Mouse (Mus musculus) adrenal gland (tissue): ENCODE results near the gene Elmo1.
"Not testable (repeated sequence)": the region's sequence is repeated elsewhere in the genome, so short reads cannot be mapped to it uniquely, and the experiment has no call there.

Source experiments
- intact Hi-C: fragments of 180-260 bp; cut with DNase I; formaldehyde crosslinking; loops from one replicate; pipeline ENCODE4 v1.15.1; 2025

Elmo1 gene

DNA sequence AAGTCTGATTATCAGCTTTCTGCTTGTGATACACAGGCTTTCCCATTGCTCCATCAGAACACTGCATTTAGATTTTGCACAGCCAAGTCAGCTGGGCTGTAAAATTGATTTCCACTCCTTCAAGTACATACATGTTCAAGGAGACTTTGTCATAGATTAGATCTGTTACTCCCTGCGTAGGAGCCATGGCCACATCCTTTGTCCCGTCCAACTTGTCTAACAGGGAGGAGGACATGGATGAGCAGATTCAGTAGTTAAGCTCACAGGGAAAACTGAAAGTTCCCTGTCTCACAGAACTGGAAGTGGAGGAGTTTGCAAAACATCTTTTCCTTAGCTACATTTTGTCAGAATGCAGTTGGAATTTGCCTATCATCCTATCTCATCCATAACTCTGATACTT lies 484.8 kb downstream of the Elmo1 start:
- intact Hi-C loops = no loop called here

DNA sequence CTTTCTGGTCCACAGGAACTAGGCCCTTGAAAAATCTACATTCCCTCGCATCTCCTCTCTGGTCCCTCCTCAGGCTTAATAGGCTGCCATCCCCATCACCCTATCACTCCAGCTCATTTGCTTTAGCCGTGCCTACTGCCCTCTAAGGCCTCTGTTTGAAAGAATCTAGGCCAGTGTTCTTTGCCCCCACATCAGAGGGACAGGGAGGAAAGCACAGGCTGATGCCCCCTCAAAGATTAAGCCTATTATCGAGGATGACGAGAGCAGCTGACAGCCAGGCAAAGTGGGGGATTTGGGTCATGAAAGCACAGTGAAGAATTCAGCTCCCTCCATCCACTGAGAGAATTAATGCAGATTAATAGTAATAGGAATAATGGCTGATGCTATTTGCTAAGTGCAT lies 495.5 kb downstream of the Elmo1 start:
- intact Hi-C loops = no loop called here

DNA sequence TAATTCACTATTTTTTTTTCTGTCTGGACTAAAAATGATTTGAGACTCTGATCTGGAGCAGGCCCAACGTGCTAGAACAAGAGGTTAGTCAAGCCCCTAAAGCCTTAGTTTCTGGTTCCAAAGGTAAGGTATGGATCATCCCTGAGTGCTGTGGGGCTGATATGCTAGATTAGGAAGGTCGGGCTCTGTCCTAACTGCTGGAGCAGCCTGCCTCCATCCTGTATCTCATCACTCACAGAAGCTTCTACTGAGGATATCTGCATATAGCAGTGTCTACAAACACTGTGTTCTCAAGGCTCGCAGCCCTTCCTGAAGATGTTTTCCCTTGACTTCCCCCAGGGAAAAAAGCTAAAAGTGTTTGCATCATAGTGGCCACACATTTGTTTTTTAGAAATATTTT lies 496.1 kb downstream of the Elmo1 start:
- intact Hi-C loops = no loop called here

DNA sequence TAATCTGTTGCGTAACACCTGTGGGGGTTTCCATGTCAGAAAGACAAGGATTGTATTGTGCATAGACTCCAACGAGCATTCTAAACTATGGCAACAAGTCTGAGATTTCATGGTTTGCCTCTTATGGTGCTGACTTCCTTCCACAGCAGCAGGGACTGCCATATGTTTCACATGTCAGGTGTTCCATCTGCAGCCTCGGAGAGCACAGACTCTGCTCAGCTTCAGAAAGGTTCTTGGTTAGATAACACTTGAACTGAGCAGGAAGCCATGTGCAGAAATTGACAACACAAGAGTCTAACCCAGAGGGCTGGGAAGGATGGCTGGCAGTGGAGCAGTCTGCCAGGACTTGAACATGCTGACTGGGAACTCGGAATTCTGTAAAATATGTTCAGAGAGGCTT lies 500.6 kb downstream of the Elmo1 start:
- intact Hi-C loops = loop anchor here (10.0 kb wide), 1 partner anchor 286 kb away; no protein-coding TSS in a partner anchor

DNA sequence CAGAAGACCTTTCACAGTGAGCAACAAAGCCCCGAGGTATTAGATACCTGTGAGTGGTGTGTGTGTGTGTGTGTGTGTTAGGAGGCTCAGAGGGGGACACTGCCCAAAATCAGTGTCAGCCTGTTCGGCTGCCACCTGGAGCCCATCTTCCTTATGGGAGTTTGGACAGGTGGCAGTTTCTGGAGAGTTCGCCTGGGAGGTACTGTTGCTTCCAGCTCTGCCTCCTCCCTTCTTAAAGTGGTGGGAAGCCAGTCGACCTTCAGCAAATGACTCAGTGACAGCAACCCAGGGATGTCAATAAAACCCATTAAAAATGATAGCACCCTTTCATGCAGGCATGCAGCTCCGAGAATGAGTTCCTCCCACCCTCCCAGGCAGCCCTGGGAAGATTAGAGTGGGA lies 506.9 kb downstream of the Elmo1 start:
- intact Hi-C loops = loop anchor here (10.0 kb wide), 1 partner anchor 293 kb away; no protein-coding TSS in a partner anchor

DNA sequence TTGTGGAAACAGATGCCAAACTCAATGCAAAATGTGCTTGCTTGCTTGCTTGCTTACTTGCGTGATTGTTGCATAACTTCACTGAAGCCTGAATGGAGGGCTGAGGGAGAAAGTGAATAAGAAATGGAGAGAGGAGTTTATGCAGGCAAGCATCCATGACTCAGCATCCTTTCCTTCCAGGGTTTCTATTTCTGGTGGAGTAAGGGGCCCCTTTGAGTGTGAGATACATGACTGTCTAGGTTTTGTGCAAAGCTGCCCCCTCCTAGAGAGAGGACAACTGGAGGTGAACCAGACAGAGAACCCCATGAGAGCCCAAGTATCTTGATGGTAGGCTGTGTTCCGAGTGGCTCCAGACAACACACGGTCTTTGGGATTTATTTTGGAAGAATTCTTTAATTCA lies 508.2 kb downstream of the Elmo1 start:
- intact Hi-C loops = loop anchor here (10.0 kb wide), 1 partner anchor 294 kb away; no protein-coding TSS in a partner anchor

DNA sequence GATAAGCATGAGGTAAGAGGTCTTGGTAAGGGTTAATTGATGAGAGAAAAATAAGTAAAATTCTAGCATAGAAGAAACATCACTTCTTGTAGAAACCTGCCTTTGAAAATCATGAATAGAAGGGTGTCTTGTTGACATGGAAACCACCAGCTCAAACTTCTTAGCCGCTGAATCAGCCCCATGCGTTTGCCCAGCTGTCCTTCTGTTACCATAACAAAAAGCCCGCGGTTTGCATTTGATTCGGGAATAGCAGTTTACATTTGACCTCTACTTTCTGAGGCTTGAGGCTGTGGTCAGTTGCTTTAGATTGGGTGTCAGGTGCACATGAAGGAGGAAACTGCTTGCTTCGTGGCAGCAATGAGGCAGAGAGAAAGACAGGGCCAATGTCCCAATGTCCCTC lies 509.9 kb downstream of the Elmo1 start:
- intact Hi-C loops = no loop called here

DNA sequence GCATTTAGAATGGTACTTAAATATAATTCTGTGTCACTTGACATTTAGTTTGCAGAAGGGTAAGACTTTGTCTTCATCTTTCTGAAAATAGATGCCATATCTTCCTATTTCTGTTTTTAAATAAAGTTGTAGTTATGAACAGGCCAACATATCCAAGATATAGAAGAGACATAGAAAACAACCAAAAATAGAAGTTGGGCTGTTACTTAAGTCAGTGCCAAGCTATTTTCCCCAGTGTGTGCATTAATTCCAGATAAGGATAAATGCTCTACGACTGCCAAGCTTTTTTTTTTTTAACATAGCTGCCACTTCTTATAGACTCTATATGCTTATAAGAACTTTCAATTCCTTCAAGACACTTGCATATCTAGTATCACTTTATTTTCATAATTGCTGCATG lies 511.0 kb downstream of the Elmo1 start:
- intact Hi-C loops = no loop called here

DNA sequence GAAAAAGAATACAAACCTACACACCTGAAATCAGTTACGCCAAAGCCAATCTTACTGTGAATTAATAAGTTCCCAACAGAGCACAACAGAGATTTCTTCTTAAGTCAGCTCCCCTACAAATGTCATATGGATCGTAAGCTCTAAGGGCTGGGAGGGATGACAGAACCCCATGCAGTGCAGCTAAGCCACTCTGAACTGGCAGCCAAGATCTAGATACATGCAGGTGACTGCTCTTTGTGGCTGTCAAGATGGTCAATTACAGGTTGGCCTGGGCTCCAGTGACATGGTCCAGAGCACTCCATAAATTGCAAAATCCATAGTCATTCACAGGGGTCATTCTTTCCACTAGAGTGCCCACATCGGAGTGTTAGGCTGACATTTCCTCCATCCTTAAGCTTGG lies 516.5 kb downstream of the Elmo1 start:
- intact Hi-C loops = no loop called here

DNA sequence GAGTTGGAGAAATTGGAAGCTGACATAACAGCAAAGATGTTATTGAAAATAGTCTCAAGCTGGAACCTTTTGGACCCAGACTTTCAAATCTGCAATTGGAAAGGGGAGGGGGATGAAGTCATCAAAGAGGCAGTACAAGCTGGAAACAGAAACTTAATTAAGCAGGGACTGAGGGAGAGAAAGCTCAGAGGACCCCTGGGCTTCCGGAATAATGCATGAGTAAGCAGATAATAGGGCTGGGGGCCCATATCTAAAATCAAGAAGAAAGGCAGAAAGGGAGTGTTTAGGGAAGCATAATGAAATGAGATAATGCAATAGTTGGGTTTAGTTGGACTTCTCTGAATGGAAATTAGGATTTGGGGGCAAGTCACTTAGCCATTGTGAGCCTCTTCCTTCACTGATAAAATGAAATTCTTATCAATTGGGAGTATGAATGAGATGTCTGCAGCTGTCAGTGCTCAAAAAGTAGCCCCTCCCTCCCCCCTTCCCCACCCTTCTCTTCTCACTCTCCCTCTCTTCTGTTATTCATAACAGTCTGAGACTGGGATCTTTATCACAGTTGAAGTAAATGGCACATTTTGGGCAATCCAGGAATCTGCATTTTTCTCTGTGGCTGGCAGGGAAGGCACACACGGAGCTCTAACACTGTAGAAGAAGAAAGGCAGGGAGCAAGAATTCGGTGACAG lies 518.8 kb downstream of the Elmo1 start:
- intact Hi-C loops = no loop called here

DNA sequence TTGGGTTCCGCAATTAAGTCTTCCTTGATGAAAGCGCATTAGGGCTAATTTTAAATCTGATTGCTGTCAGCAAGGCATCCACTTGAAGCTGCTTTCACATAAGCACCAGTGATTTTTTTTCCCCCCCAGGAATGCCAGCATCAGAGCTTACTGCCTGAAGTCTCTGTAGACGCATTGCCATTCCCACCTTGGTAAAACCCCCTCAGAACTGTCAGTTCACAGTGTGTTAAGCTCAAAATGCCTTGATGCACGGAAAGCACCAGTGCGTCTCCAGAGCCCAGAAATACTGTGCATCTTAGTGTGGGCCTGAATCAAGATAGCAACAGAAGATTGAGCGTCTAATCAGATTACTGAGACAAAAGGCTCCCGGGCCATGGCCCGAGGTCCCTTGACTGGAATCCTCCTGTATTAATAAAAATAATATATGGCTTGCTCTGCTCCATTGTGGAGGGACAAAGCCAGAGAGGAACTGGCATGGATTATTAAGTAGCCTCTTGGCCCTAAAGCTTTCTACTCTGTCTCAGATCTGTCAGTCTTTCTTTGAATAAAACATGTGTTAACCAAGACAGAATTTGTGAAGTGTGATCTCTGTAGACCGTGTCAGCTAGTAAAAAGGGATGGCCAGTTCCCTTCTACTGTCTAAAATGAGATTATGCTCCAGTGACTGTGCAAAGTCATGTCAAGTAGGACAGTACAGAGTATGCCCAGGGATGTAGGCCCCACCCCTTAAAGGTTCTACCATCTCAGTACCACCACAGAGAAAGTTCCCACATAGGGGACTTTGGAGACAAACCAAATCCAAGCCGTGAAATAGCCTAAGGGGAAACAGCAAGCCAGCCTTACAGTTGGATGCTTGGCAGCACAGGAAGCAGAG lies 525.4 kb downstream of the Elmo1 start:
- intact Hi-C loops = no loop called here

DNA sequence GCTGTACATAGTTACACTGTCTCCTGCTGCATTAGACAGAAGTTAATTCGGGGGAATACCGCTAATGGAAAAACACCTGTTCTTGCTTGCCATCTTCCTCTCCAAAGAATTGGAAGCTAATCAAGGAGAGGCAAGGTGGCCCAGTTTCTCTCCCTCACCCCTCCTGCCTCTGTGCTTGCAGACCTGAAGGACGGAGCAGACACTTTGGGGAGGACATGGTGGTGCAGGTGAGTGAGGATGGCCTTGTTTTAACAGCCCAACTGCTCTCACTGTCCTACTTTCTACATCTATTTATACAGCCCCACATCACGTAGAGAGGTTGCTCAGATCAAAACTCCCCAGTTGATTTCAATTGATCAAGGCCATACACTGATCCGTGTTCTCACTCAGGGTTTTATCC lies 529.5 kb downstream of the Elmo1 start:
- intact Hi-C loops = no loop called here

DNA sequence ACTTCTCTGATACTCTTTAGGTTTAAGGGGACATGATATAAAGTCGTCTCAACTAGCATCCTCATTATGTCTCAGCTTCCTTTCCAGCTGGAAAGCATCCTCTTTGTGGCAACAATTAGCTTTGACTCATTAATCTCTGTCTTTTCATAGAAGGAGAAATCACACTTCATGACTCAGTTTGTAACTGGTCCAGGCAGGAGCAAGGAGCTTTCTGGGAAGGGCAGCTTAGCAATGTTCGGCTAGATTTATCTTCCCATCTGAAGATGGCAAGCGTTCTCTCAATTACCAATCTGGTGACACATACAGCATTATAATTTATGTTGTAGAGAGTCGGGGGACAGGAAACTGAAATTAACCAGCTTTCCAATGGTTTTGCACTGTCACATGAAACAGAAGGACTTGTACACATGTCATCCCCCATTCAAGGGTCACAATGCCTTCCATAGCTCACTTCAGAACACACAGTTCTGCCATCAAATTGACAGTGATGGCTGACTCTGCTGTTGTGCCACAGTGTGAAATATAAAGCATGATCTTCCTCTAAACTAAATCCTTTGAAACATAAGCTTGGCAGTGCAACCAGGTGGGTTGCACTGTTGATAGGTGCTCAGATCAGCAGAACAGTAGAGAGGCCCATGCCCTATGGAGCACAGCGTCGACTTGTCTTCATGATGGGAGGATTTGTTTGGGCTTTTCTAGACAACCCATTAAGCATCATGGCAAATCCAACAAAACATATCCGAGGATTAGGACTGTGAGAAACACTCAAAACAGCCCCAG lies 532.9 kb downstream of the Elmo1 start:
- intact Hi-C loops = no loop called here

DNA sequence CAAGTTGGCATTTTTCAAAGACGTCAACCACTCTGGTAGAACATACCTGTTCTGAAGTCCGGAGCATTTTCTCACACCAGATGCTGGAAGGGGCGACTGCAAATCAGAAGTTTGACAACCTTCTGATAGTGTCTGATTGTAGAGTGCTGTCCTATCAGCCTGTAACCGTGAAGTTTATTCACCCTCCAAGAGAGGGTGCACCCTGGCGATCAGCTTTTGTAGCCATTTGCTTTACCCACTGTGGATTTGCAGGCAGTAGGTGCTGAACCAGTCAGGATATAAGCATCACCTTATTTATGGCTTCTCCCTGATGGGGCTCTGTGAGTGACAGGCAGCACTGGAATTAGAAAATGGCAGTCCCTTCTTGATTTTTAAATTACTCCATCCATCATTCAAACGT lies 537.4 kb downstream of the Elmo1 start:
- intact Hi-C loops = no loop called here

DNA sequence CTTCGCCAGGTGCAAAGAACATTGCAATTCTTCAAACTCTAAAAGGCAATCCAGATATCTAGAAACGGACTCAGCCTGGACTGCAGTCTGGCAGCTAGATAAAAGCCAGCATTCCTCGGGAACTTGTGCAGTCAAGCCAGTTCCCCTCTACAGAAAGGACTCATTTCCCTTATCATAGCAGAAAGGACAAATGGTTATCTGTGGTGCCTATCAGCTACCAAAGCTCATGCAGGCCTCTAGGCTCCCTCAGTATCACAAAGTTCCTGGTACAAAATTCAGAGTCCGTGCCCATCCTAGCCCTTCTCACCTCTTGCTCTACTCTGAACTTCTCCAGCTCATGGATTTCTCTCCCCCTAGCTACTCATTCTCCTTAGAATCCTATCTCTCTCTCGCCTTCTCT lies 542.1 kb downstream of the Elmo1 start:
- intact Hi-C loops = no loop called here

DNA sequence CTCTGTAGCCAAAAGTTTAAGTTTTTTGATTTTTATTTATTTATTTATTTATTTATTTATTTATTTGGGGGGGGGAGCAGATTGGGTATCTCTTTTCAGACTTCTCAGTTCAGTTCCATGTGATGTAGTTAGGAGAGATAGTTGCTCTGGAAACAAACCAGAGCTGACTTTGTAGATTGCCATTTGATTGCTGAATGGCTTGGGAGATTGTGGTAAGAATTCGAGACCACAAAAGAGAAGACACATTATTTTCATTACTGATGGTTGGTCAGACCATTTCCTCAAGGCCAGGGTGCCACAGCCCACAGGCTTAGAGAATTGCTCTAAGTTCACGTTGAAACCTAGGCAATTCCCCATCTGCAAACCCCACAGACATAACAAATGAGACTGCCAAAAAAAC lies 544.3 kb downstream of the Elmo1 start:
- intact Hi-C loops = not testable (repeated sequence)

DNA sequence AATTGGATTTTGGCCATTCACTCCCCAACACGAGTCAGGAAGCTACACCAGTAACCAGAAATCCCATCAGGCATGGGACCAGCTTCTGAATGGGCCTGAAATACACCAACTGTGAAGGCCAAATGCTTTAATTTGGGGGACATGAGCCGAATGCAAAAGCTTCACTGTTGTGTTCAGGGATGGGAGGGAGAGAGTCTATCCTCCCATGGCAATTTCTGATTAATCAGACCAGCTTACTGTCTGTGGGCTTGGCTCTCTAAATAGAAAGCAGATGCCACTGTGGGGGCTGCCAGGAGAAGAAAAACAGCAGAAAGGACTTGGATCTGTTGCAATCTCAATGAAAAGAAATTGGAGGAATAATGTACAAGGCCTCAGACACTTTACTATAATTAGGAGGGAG lies 545.2 kb downstream of the Elmo1 start:
- intact Hi-C loops = no loop called here
